Mouse (Mus musculus) MEL (cell line): ENCODE measurements around the gene Dpf3. TPM values are rescaled to one million over a fixed set of nuclear protein-coding genes. Genes with fewer than 3 reads are reported as not detected.

Source experiments
- DNase-seq: peaks from one replicate; pipeline ENCODE4 v3.0.0; 2011; ENCODE audit warnings: low read depth, low spot score
- H3K27ac ChIP-seq: 2 replicates; pipeline ENCODE4 v1.5.1; 2012; ENCODE audit warnings: low read depth, mild to moderate bottlenecking, control low read depth, low read length, moderate library complexity; ENCODE audit not compliant: control insufficient read depth
- H3K27me3 ChIP-seq, 2 experiments: fragments of 150-350 bp in 1 of 2; sonication (generic) in 1 of 2; 2 replicates each; pipeline ENCODE4 v1.6.1; 2012; ENCODE audit warnings: low read length in 2 of 2, mild to moderate bottlenecking in 2 of 2, improper control_type of control experiment in 1 of 2, moderate library complexity in 1 of 2; ENCODE audit not compliant: insufficient read depth in 2 of 2, control insufficient read depth in 1 of 2
- H3K36me3 ChIP-seq, 2 experiments: 2 replicates each; pipeline ENCODE4 v1.6.1; 2012 to 2014; ENCODE audit warnings: low read length in 2 of 2, improper control_type of control experiment in 1 of 2, inconsistent platforms in 1 of 2, mild to moderate bottlenecking in 1 of 2; ENCODE audit not compliant: insufficient read depth in 2 of 2, control insufficient read depth in 1 of 2
- H3K4me1 ChIP-seq, 2 experiments: fragments of 150-350 bp in 1 of 2; sonication (generic) in 1 of 2; 2 replicates each; pipeline ENCODE4 v1.6.1; 2012; ENCODE audit warnings: low read length in 2 of 2, improper control_type of control experiment in 1 of 2, mild to moderate bottlenecking in 1 of 2; ENCODE audit not compliant: insufficient read depth in 2 of 2, control insufficient read depth in 1 of 2
- H3K4me3 ChIP-seq, 2 experiments: fragments of 150-350 bp in 1 of 2; sonication (generic) in 1 of 2; 2 replicates each; pipeline ENCODE4 v1.5.1; 2012; ENCODE audit warnings: low read depth in 2 of 2, low read length in 2 of 2, mild to moderate bottlenecking in 2 of 2, moderate library complexity in 2 of 2, control low read depth in 1 of 2, improper control_type of control experiment in 1 of 2; ENCODE audit not compliant: control insufficient read depth in 1 of 2, insufficient read depth in 1 of 2
- H3K79me2 ChIP-seq: 2 replicates; pipeline ENCODE4 v1.6.1; 2012; ENCODE audit warnings: mild to moderate bottlenecking, low read length, moderate library complexity; ENCODE audit not compliant: control insufficient read depth, poor library complexity, insufficient read depth
- H3K9ac ChIP-seq: 2 replicates; pipeline ENCODE4 v1.6.1; 2012; ENCODE audit warnings: low read depth, mild to moderate bottlenecking, control low read depth, low read length, moderate library complexity; ENCODE audit not compliant: control insufficient read depth, poor library complexity, severe bottlenecking
- H3K9me3 ChIP-seq: fragments of 150-350 bp; sonication (generic); replicated peaks from 2 replicates; pipeline ENCODE4 v1.6.1; 2012; ENCODE audit warnings: mild to moderate bottlenecking, low read length, improper control_type of control experiment, moderate library complexity; ENCODE audit not compliant: insufficient read depth
- CHD1 ChIP-seq: IDR thresholded peaks from 2 replicates; pipeline ENCODE4 v1.6.1; 2012; ENCODE audit warnings: low read depth, mild to moderate bottlenecking, inconsistent platforms, low read length, improper control_type of control experiment
- CTCF ChIP-seq, 3 experiments: IDR thresholded peaks in 2 of 3; conservative IDR thresholded peaks in 1 of 3; 2 replicates each; pipeline ENCODE4 v1.5.1; 2011 to 2012; ENCODE audit warnings: low read length in 3 of 3, low read depth in 2 of 3, mild to moderate bottlenecking in 2 of 3, improper control_type of control experiment in 1 of 3, inconsistent platforms in 1 of 3, mixed read lengths in 1 of 3, moderate library complexity in 1 of 3; ENCODE audit not compliant: control insufficient read depth in 1 of 3, insufficient read depth in 1 of 3, poor library complexity in 1 of 3, severe bottlenecking in 1 of 3
- E2F4 ChIP-seq: IDR thresholded peaks from 2 replicates; pipeline ENCODE4 v1.6.1; 2011; ENCODE audit warnings: low read depth, low read length, improper control_type of control experiment, borderline replicate concordance
- ELF1 ChIP-seq: IDR thresholded peaks from 2 replicates; pipeline ENCODE4 v1.6.1; 2014; ENCODE audit warnings: low read depth, mild to moderate bottlenecking, inconsistent platforms, low read length, improper control_type of control experiment, moderate library complexity
- EP300 ChIP-seq, 2 experiments: IDR thresholded peaks; 2 replicates each; pipeline ENCODE4 v1.6.1; 2011; ENCODE audit warnings: improper control_type of control experiment in 2 of 2, low read length in 2 of 2, low read depth in 1 of 2, mild to moderate bottlenecking in 1 of 2
- ETS1 ChIP-seq: IDR thresholded peaks from 2 replicates; pipeline ENCODE4 v1.6.1; 2012; ENCODE audit warnings: low read depth, mild to moderate bottlenecking, inconsistent platforms, low read length, improper control_type of control experiment, moderate library complexity
- GABPA ChIP-seq: IDR thresholded peaks from 2 replicates; pipeline ENCODE4 v1.6.1; 2012; ENCODE audit warnings: low read depth, mild to moderate bottlenecking, inconsistent platforms, low read length, improper control_type of control experiment, moderate library complexity
- HCFC1 ChIP-seq: IDR thresholded peaks from 2 replicates; pipeline ENCODE4 v1.6.1; 2012; ENCODE audit warnings: low read depth, mild to moderate bottlenecking, inconsistent platforms, low read length, improper control_type of control experiment, moderate library complexity
- JUND ChIP-seq: IDR thresholded peaks from 2 replicates; pipeline ENCODE4 v1.6.1; 2011; ENCODE audit warnings: low read depth, mild to moderate bottlenecking, improper control_type of control experiment, low read length
- KAT2A ChIP-seq: conservative IDR thresholded peaks from 2 replicates; pipeline ENCODE4 v1.6.1; 2012; ENCODE audit warnings: low read depth, low read length, improper control_type of control experiment, inconsistent platforms
- MAX ChIP-seq: IDR thresholded peaks from 2 replicates; pipeline ENCODE4 v1.6.1; 2011; ENCODE audit warnings: low read length, improper control_type of control experiment
- MAZ ChIP-seq: IDR thresholded peaks from 2 replicates; pipeline ENCODE4 v1.6.1; 2012; ENCODE audit warnings: low read depth, mild to moderate bottlenecking, inconsistent platforms, low read length, improper control_type of control experiment
- MEF2A ChIP-seq: IDR thresholded peaks from 2 replicates; pipeline ENCODE4 v1.6.1; 2014; ENCODE audit warnings: low read depth, mild to moderate bottlenecking, inconsistent platforms, low read length, improper control_type of control experiment; ENCODE audit not compliant: poor library complexity, insufficient replicate concordance, severe bottlenecking; ENCODE audit errors: extremely low read depth
- MXI1 ChIP-seq: IDR thresholded peaks from 2 replicates; pipeline ENCODE4 v1.6.1; 2011; ENCODE audit warnings: mild to moderate bottlenecking, low read depth, low read length, improper control_type of control experiment
- MYB ChIP-seq: IDR thresholded peaks from 2 replicates; pipeline ENCODE4 v1.6.1; 2011; ENCODE audit warnings: mild to moderate bottlenecking, low read depth, low read length, improper control_type of control experiment
- MYC ChIP-seq: IDR thresholded peaks from 2 replicates; pipeline ENCODE4 v1.6.1; 2011; ENCODE audit warnings: low read depth, mild to moderate bottlenecking, low read length, improper control_type of control experiment, moderate library complexity
- NELFE ChIP-seq: IDR thresholded peaks from 2 replicates; pipeline ENCODE4 v1.6.1; 2011; ENCODE audit warnings: low read depth, low read length, improper control_type of control experiment
- POLR2A ChIP-seq, 2 experiments: IDR thresholded peaks; 2 replicates each; pipeline ENCODE4 v1.6.1; 2011 to 2012; ENCODE audit warnings: low read length in 2 of 2, mild to moderate bottlenecking in 2 of 2, control low read depth in 1 of 2, improper control_type of control experiment in 1 of 2, low read depth in 1 of 2, moderate library complexity in 1 of 2; ENCODE audit not compliant: control insufficient read depth in 1 of 2, insufficient read depth in 1 of 2, poor library complexity in 1 of 2
- POLR2AphosphoS2 ChIP-seq: IDR thresholded peaks from 2 replicates; pipeline ENCODE4 v1.6.1; 2011; ENCODE audit warnings: low read length, improper control_type of control experiment
- RAD21 ChIP-seq: IDR thresholded peaks from 2 replicates; pipeline ENCODE4 v1.6.1; 2011; ENCODE audit warnings: mild to moderate bottlenecking, low read depth, low read length, improper control_type of control experiment
- RCOR1 ChIP-seq: IDR thresholded peaks from 2 replicates; pipeline ENCODE4 v1.6.1; 2012; ENCODE audit warnings: low read depth, mild to moderate bottlenecking, inconsistent platforms, low read length, improper control_type of control experiment
- SIN3A ChIP-seq: IDR thresholded peaks from 2 replicates; pipeline ENCODE4 v1.6.1; 2012; ENCODE audit warnings: low read length, improper control_type of control experiment, inconsistent platforms
- SMC3 ChIP-seq: IDR thresholded peaks from 2 replicates; pipeline ENCODE4 v1.6.1; 2011; ENCODE audit warnings: low read depth, low read length, improper control_type of control experiment
- TAL1 ChIP-seq: IDR thresholded peaks from 2 replicates; pipeline ENCODE4 v1.6.1; 2012; ENCODE audit warnings: mild to moderate bottlenecking, inconsistent platforms, low read length, moderate library complexity, mixed read lengths
- TCF12 ChIP-seq: IDR thresholded peaks from 2 replicates; pipeline ENCODE4 v1.6.1; 2014; ENCODE audit warnings: low read depth, mild to moderate bottlenecking, inconsistent platforms, low read length, improper control_type of control experiment, moderate library complexity
- UBTF ChIP-seq: IDR thresholded peaks from 2 replicates; pipeline ENCODE4 v1.6.1; 2012; ENCODE audit warnings: low read depth, mild to moderate bottlenecking, inconsistent platforms, low read length, improper control_type of control experiment, moderate library complexity, borderline replicate concordance; ENCODE audit not compliant: insufficient read depth
- USF2 ChIP-seq, 2 experiments: IDR thresholded peaks; 2 replicates each; pipeline ENCODE4 v1.6.1; 2011 to 2012; ENCODE audit warnings: improper control_type of control experiment in 2 of 2, low read length in 2 of 2, borderline replicate concordance in 1 of 2, inconsistent platforms in 1 of 2, low read depth in 1 of 2, mild to moderate bottlenecking in 1 of 2; ENCODE audit not compliant: insufficient read depth in 1 of 2
- ZKSCAN1 ChIP-seq: IDR thresholded peaks from 2 replicates; pipeline ENCODE4 v1.6.1; 2012; ENCODE audit warnings: low read depth, mild to moderate bottlenecking, inconsistent platforms, low read length, improper control_type of control experiment, moderate library complexity
- ZMIZ1 ChIP-seq: IDR thresholded peaks from 2 replicates; pipeline ENCODE4 v1.6.1; 2012; ENCODE audit warnings: low read depth, mild to moderate bottlenecking, inconsistent platforms, low read length, improper control_type of control experiment, moderate library complexity
- ZNF384 ChIP-seq: IDR thresholded peaks from 2 replicates; pipeline ENCODE4 v1.6.1; 2012; ENCODE audit warnings: low read depth, mild to moderate bottlenecking, inconsistent platforms, low read length, improper control_type of control experiment
- polyA plus RNA-seq, 2 experiments: library from polyadenylated mRNA; stranded (reverse) in 1 of 2; unstranded in 1 of 2; fragments of >175 nt in 1 of 2; fragments of >200 nt in 1 of 2; gene quantifications; 2 replicates each; pipeline versions ENCODE4 v1.2.1 to v1.2.4; 2012; ENCODE audit warnings: low replicate concordance in 2 of 2, low read depth in 1 of 2; ENCODE audit not compliant: insufficient read length in 2 of 2, insufficient read depth in 1 of 2, missing spikeins in 1 of 2
- total RNA-seq: library from RNA; depleted of rRNA; stranded (reverse); fragments of 300-350 nt; gene quantifications from 2 replicates; pipeline ENCODE4 v1.2.3, GENCODE M21; 2012

Gene Dpf3
- total and polyA plus RNA-seq, 3 experiments = 4.2 to 6.8 TPM; not detected in 1

DNA sequence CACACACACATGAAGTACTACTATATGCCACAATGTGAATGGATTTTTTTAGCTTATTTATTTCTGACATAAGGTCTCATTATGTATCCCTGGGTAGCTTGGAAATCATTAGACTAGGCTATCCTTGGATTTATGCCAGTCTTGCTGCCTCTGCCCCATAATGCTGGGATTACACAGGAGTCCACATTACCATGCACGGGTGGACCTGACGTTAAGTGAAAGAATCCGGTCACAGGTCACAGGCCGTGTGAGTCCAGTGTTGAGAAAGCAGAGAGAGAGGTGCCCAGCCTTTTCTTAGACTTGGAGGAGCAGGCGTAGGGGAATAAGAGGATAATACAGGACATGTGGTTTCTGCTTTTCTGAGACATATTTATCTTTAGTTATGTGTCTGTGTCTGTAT is 11.7 kb upstream of the Dpf3 start:
- H3K79me2 ChIP-seq = no peaks in the 10 kb centered on the region
- no peaks in the 10 kb centered on the region for H3K9me3 ChIP-seq
- no peaks in the 10 kb centered on the region for H3K27me3 ChIP-seq
- H3K36me3 ChIP-seq = peaks cover 0 to 7% of the 10 kb centered on the region in 2 experiments; a peak in 2 of 4 replicates
- H3K27ac ChIP-seq = no peak overlapping the region
- TF ChIP-seq JUND (no peak), EP300 (IDR thresholded peaks at IDR 0.05; ENCODE audit: low read depth in 1 of 2, low read length in 2 of 2) (no peak), MAZ (no peak), GABPA (no peak), ETS1 (no peak), RAD21 (no peak), MAX (no peak), POLR2A (IDR thresholded peaks at IDR 0.05; ENCODE audit: control insufficient read depth in 1 of 2, insufficient read depth in 1 of 2, low read depth in 1 of 2, low read length in 2 of 2, poor library complexity in 1 of 2) (no peak), ZKSCAN1 (no peak), MYB (no peak), USF2 (IDR thresholded peaks at IDR 0.05; ENCODE audit: borderline replicate concordance in 1 of 2, insufficient read depth in 1 of 2, low read depth in 1 of 2, low read length in 2 of 2) (no peak), UBTF (no peak), CTCF (IDR thresholded peaks at IDR 0.05 in 2 of 3, conservative IDR thresholded peaks at IDR 0.05 in 1 of 3; ENCODE audit: control insufficient read depth in 1 of 3, insufficient read depth in 1 of 3, low read depth in 2 of 3, low read length in 3 of 3, poor library complexity in 1 of 3, severe bottlenecking in 1 of 3) (no peak)
- no peak for DNase-seq
- H3K4me3 ChIP-seq = no peak overlapping the region
- peaks cover 9% of the 10 kb centered on the region in 2 experiments for H3K4me1 ChIP-seq
- no peak overlapping the region for H3K9ac ChIP-seq

DNA sequence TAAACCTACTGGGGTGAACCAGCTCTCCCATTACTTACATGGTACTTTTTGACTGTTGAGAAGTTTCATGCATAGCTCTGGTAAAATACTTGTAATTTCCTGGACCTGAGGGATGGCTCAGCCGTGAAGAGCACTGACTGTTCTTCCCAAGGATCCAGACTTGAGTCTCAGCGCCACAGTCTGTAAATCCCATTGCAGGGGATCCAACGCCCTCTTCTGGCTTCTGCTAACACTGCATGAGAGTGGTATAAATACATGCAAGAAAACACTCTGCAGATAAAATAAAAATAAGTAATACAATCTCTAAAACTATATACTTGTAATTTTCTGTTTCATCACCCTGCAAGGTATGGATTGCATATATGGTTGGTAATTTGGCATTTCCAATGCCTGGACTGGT is 10.4 kb upstream of the Dpf3 start:
- Histone ChIP-seq H3K4me1 (peaks cover 9% of the 10 kb centered on the region in 2 experiments), H3K36me3 (peaks cover 0 to 7% of the 10 kb centered on the region in 2 experiments; a peak in 2 of 4 replicates), H3K79me2 (no peaks in the 10 kb centered on the region), H3K9ac (no peak overlapping the region), H3K27me3 (no peaks in the 10 kb centered on the region), H3K27ac (no peak overlapping the region), H3K9me3 (no peaks in the 10 kb centered on the region), H3K4me3 (no peak overlapping the region)
- DNase-seq = no peak
- TF ChIP-seq MAZ (no peak), CTCF (IDR thresholded peaks at IDR 0.05 in 2 of 3, conservative IDR thresholded peaks at IDR 0.05 in 1 of 3; ENCODE audit: control insufficient read depth in 1 of 3, insufficient read depth in 1 of 3, low read depth in 2 of 3, low read length in 3 of 3, poor library complexity in 1 of 3, severe bottlenecking in 1 of 3) (peak; percentile 46 to 52 (median 47)), ELF1 (no peak), MXI1 (no peak), TAL1 (no peak), RAD21 (peak; percentile 47), UBTF (no peak), E2F4 (no peak), RCOR1 (no peak), USF2 (IDR thresholded peaks at IDR 0.05; ENCODE audit: borderline replicate concordance in 1 of 2, insufficient read depth in 1 of 2, low read depth in 1 of 2, low read length in 2 of 2) (no peak), ZNF384 (no peak), POLR2AphosphoS2 (no peak), EP300 (IDR thresholded peaks at IDR 0.05; ENCODE audit: low read depth in 1 of 2, low read length in 2 of 2) (no peak), MYC (no peak), HCFC1 (no peak), POLR2A (IDR thresholded peaks at IDR 0.05; ENCODE audit: control insufficient read depth in 1 of 2, insufficient read depth in 1 of 2, low read depth in 1 of 2, low read length in 2 of 2, poor library complexity in 1 of 2) (no peak), KAT2A (no peak), MEF2A (no peak), MYB (no peak), MAX (no peak), SMC3 (peak; percentile 51), TCF12 (no peak), JUND (no peak), SIN3A (no peak), CHD1 (no peak), NELFE (no peak), ZMIZ1 (no peak)
